Mouse (Mus musculus): ENCODE measurements around the gene Trim9. TPM values are rescaled to one million over a fixed set of nuclear protein-coding genes. Genes with fewer than 3 reads are reported as not detected.
A peak's percentile ranks its signal among the peaks of the same experiment; 100 is the strongest.

The Trim9 gene
- polyA plus RNA-seq, 1 experiment from 2014 or later, result 0.33 TPM

DNA sequence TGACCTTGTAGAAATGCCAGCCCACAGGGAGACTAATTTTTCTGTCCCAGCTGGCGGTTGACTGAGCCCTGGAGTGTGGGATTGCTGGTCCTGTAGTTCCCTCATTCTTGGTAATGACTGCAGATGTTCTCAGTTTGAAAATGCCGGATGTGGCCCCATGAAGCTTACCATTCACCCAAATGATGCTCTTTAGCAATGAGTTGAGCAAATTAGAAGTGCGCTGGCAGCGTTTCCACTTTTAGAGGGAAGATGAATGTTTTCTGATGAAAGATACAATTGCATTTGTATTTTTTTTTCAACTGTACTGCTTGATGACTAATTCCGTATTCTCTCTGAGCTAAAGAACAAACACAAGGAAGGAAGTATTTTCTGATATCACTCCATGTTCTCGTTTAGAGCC is 2.4 kb upstream of the Trim9 start:
- Histone ChIP-seq H3K27me3 (ENCODE audit: insufficient read depth, poor library complexity, severe bottlenecking) (peaks cover 24% of the 10 kb centered on the region), H3K4me1 (peaks cover 26% of the 10 kb centered on the region), H3K36me3 (no peaks in the 10 kb centered on the region), H3K27ac (no peak overlapping the region), H3K4me3 (no peak overlapping the region), H3K9me3 (no peaks in the 10 kb centered on the region)
- WGBS, result 70% methylated on average over 6 of the region's 6 CpGs
- DNase-seq (ENCODE audit: low spot score), result no peak

DNA sequence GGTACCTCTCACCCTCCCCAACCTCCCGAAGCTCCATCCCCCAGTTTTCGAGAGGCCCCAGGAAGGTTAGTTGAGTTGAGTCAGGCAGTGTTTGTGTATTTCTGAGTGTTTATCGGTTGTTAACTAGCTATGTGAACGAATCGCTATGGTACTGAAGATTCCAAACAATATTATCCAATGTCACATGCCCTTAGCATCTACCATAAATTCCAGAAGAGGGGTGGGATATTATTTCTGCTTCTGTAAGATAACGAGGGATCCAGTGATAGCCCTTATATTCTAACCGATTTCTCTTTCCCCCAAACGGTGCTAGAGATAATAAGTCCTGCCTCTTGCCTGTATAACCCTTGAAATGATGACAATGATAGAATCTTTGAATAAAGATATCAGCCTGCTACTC is 612 bp upstream of the Trim9 start:
- 16% methylated on average over 8 of the region's 8 CpGs for WGBS
- H3K27me3 ChIP-seq (ENCODE audit: insufficient read depth, poor library complexity, severe bottlenecking), result peaks cover 31% of the 10 kb centered on the region
- H3K36me3 ChIP-seq, result no peaks in the 10 kb centered on the region
- peak overlapping the region; percentile 84; the same call in 1 of the 2 replicates for H3K27ac ChIP-seq
- H3K4me1 ChIP-seq, result peaks cover 26% of the 10 kb centered on the region
- DNase-seq (ENCODE audit: low spot score), result no peak
- H3K4me3 ChIP-seq, result peak overlapping the region; percentile 69
- H3K9me3 ChIP-seq, result no peaks in the 10 kb centered on the region

DNA sequence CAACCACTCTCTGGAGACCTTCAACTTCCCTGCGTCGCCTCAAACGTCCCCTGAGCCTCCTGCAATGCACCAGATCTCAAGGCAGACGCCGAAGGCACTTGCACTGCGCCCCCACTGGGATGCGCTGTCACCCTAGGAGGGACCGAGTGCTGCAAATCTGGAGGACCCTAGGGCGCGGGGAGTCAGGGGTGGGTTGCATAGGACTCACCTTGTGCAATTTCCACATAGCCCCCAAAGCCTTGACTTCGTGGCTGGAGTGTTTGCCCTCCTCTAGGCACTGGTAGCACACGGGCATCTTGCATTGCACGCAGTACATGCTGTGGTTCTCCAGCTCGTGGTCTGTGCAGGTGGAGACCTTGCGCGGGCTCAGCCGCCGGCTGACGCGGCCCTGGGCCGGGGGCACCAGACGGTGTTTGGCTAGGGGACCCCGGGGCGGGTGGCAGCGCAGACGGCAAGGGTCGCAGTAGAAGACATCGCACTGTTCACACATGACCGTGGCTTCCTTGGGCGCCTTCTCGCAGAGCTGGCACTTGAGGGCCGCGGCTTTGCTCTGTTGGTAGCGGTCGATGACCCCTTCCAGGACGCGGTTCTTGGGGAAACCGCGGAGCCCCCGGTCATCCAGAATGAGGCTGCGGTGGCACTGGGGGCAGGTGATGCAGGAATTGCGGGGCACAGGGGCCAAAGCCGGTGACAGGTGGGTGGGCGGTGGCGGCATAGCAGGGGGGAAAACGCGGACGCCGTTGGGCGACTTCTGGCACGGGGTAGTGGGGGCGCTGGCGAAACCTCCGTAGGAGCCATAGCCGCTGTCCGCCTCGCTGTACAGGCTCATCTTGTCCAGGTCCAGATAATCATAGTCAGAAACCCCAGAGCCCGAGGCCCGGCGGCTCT is 1.0 kb downstream of the Trim9 start:
- Histone ChIP-seq H3K27ac (no peak overlapping the region), H3K36me3 (no peaks in the 10 kb centered on the region), H3K4me3 (peak overlapping the region; percentile 69), H3K4me1 (peaks cover 26% of the 10 kb centered on the region), H3K27me3 (ENCODE audit: insufficient read depth, poor library complexity, severe bottlenecking) (peaks cover 31% of the 10 kb centered on the region), H3K9me3 (no peaks in the 10 kb centered on the region)
- peak; percentile 77 for DNase-seq (ENCODE audit: low spot score)
- 2% methylated on average over 60 of the region's 60 CpGs for WGBS

DNA sequence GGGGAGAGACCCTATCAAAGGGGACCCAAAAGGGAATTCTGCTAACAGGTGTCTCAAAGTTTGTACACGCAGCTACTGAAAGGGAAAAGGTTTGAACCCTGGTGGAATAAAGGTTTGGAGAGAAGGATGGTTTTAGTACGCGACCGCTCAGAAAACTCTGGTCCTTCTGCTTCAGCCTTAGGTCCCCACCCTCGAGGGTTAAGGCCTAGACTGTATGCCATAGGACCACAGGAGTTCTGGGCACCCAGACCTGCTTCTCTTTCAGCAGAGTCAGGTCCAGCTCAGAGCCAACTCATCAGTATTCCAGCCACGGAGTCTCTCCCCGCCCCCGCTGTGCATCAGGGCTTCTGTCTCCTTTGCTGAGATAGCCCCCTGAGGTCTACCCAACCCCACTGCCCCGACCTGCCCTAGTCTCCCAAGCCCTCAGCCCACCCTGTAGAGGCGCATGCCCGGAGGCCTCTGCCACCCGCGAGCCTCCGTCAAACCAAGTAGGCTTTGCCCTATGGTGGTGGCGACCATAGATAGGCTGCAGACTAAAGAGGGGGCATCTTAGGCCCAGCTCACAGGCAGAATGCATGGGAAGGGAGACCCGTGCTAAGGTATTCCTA is 1.8 kb downstream of the Trim9 start:
- no peaks in the 10 kb centered on the region for H3K9me3 ChIP-seq
- DNase-seq (ENCODE audit: low spot score), result no peak
- H3K36me3 ChIP-seq, result no peaks in the 10 kb centered on the region
- peak overlapping the region; percentile 69 for H3K4me3 ChIP-seq
- H3K4me1 ChIP-seq, result peaks cover 26% of the 10 kb centered on the region
- peaks cover 31% of the 10 kb centered on the region for H3K27me3 ChIP-seq (ENCODE audit: insufficient read depth, poor library complexity, severe bottlenecking)
- no peak overlapping the region for H3K27ac ChIP-seq
- 31% methylated on average over 16 of the region's 16 CpGs for WGBS

DNA sequence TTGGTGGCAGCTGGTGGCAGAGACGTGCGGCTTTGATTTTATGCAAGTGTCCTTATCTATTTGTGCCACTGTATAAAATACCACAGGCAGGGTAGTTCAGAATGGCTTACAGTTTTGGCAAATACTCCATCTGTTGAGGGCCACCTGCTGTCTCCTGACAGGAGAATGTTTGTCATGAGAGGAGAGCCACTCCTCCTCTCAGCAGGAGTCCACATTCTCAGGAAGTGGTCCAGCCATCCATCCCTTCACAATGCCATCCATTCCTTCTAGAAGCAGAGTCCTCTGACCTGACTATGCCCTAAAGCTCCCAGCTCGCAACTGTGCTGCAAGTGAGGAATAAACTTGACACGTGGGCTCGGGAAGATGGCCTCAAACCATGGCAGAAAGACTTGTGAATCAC is 12.2 kb downstream of the Trim9 start:
- Histone ChIP-seq H3K4me3 (no peak overlapping the region), H3K27ac (no peak overlapping the region), H3K36me3 (no peaks in the 10 kb centered on the region), H3K4me1 (no peaks in the 10 kb centered on the region), H3K9me3 (no peaks in the 10 kb centered on the region), H3K27me3 (ENCODE audit: insufficient read depth, poor library complexity, severe bottlenecking) (no peaks in the 10 kb centered on the region)
- 57% methylated on average over 5 of the region's 5 CpGs for WGBS
- DNase-seq (ENCODE audit: low spot score), result no peak

DNA sequence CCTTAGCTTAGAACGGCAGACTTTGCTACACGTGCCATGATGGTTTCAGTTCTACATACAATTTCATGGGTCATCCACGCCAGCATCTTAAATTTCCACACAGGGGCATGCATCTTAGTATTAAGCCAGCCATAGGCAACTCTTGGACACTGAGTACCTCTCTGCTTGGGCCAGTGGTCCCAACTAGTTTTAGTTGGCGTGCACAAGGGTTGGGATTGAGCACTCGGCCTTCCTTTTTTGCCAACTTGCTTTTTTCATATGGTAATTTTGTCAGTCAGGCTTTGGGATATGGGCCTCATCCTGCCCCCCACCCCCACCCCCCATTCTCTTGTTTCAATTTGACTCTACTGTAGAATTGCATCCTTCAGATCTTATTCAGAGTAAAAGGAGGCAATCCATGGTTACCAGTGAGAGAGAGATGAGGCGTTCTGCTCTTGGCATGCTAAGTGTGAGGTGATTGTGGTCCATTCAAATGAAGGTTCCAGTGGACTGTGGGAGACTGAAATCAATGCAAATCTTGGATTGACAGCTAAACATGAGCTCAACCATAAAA is 14.1 kb downstream of the Trim9 start:
- WGBS, result 89% methylated on average over 6 of the region's 6 CpGs
- Histone ChIP-seq H3K4me3 (no peak overlapping the region), H3K4me1 (no peaks in the 10 kb centered on the region), H3K36me3 (no peaks in the 10 kb centered on the region), H3K27ac (no peak overlapping the region), H3K27me3 (ENCODE audit: insufficient read depth, poor library complexity, severe bottlenecking) (no peaks in the 10 kb centered on the region), H3K9me3 (no peaks in the 10 kb centered on the region)
- no peak for DNase-seq (ENCODE audit: low spot score)

DNA sequence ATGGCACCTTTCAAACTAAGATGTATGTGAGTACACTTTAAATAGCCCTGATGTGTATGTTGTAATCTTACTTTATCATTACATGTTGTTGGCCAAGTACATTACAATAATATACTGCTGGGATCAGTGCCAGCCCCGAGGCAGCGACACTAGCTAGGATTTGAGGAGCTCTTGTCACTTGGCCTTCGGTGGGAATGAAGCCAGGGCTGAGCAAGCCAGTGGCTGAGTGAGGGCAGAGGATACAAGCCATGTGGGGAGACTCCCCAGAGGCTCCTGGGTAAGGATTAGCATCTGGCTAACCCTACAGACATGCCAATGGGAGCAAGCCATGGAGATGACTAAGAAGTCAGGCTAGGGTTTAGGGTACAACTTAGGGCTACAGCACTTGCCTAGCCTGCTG is 18.4 kb downstream of the Trim9 start:
- Histone ChIP-seq H3K27me3 (ENCODE audit: insufficient read depth, poor library complexity, severe bottlenecking) (no peaks in the 10 kb centered on the region), H3K4me1 (no peaks in the 10 kb centered on the region), H3K36me3 (no peaks in the 10 kb centered on the region), H3K9me3 (no peaks in the 10 kb centered on the region), H3K27ac (no peak overlapping the region), H3K4me3 (no peak overlapping the region)
- WGBS, result 67% methylated on average over 3 of the region's 3 CpGs
- no peak for DNase-seq (ENCODE audit: low spot score)

DNA sequence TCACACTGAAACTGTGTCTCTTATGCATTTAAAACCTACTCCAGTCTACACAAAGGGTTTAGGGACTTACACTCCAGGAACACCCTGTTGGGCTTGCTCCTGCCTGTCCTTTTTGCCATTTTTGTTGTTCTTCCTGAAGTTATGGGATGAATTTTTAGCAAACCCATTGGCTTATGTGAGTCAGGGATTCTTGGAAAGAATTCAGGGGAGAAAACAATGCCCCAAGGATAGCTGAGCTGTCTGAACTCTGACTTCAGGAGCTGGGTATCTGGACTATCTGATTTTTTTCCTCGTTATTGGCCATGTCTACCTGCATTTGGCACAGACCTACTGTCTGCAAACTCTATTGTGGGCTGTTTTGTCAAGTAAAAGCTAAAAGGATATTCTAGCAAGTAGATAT is 20.5 kb downstream of the Trim9 start:
- H3K4me3 ChIP-seq, result no peak overlapping the region
- no peak for DNase-seq (ENCODE audit: low spot score)
- no peak overlapping the region for H3K27ac ChIP-seq
- WGBS, result 72% methylated on average over 1 of the region's 1 CpGs
- no peaks in the 10 kb centered on the region for H3K27me3 ChIP-seq (ENCODE audit: insufficient read depth, poor library complexity, severe bottlenecking)
- H3K36me3 ChIP-seq, result no peaks in the 10 kb centered on the region
- H3K4me1 ChIP-seq, result no peaks in the 10 kb centered on the region
- H3K9me3 ChIP-seq, result no peaks in the 10 kb centered on the region

DNA sequence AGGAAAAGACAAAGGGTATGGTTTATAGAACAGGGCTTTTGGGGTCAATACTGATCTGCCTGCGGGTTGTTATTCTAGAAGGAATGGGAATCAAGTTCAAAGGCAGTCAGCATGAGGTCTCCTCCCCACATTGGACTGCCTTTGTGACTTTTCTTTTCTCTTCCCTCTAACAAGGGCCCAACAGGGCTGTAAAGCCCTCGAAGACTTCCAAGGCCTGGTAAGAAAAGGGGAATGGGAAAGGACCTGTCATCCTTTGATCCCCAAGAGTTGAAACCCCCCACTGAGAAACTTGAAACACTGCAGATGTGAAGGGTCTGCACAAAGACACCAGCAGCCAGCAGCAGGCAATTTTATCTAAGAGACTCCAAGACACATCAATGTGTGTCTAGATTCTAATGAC is 21.0 kb downstream of the Trim9 start:
- no peak overlapping the region for H3K4me3 ChIP-seq
- H3K36me3 ChIP-seq, result no peaks in the 10 kb centered on the region

DNA sequence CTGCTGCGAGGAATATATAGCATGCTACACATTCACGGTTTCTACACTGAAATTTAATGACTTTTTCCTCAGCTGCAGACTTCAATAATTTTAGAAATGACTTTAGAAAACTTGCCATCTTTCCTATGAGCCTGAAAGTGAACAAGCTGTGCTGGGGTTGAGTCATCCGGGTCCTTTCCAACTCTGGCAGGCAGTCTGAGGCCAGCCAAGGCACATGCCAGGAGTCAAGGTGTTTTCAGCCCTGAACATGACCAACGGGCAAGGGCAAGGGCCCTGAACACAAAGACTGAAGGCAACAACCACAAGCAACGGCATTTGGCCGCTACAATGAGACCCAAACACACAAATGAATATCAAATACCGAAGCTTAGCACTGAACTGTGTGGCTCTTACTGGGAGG is 21.6 kb downstream of the Trim9 start:
- H3K27ac ChIP-seq, result no peak overlapping the region
- H3K36me3 ChIP-seq, result no peaks in the 10 kb centered on the region
- H3K9me3 ChIP-seq, result no peaks in the 10 kb centered on the region
- H3K4me3 ChIP-seq, result no peak overlapping the region
- no peaks in the 10 kb centered on the region for H3K27me3 ChIP-seq (ENCODE audit: insufficient read depth, poor library complexity, severe bottlenecking)
- WGBS, result 79% methylated on average over 7 of the region's 7 CpGs
- H3K4me1 ChIP-seq, result no peaks in the 10 kb centered on the region
- no peak for DNase-seq (ENCODE audit: low spot score)

More for the DNA sequence above, 21.0 kb downstream of the Trim9 start:
- 43% methylated on average over 2 of the region's 2 CpGs for WGBS
- H3K9me3 ChIP-seq, result no peaks in the 10 kb centered on the region
- no peak for DNase-seq (ENCODE audit: low spot score)
- no peaks in the 10 kb centered on the region for H3K27me3 ChIP-seq (ENCODE audit: insufficient read depth, poor library complexity, severe bottlenecking)
- H3K4me1 ChIP-seq, result no peaks in the 10 kb centered on the region
- H3K27ac ChIP-seq, result no peak overlapping the region

DNA sequence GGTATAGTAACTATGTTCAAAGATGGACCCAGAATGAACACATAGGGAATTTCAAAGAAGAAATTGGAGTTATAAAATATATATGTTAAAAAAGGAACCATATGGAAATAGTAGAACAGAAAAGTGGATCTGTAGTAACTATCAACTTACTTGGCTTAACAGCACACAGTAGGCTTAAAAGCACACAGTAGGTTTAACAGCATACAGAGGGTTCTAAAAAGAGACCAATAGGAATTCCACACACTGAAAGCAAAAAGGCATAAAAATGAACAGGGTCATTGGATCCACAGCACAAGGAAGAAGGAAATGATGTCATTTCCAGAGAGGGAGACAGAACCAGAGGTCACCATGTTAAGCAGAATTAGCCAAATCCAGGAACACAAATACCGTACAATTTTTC is 24.6 kb downstream of the Trim9 start:
- no peaks in the 10 kb centered on the region for H3K27me3 ChIP-seq (ENCODE audit: insufficient read depth, poor library complexity, severe bottlenecking)

DNA sequence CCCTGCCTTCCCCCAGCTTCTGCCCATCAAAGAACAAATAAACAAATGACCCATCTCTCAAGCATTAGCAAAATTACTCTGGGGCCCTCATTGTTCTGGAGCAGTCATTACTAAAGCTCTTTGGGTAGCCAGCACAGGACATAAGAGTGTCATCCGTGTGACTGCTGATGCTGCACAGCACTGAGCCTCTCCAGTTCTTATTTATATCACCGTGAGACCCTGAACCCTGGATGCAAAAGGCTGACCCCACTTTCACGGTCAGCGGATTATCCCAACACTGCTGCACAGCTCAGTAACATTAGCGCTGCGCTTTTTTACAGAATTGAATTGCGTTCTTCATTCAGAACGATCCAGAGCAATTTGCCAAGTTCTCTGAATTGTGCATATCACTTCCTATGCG is 31.3 kb downstream of the Trim9 start:
- DNase-seq (ENCODE audit: low spot score), result no peak
- no peaks in the 10 kb centered on the region for H3K9me3 ChIP-seq
- WGBS, result 80% methylated on average over 9 of the region's 9 CpGs

More for the DNA sequence above, 24.6 kb downstream of the Trim9 start:
- Histone ChIP-seq H3K4me3 (no peak overlapping the region), H3K9me3 (no peaks in the 10 kb centered on the region), H3K36me3 (no peaks in the 10 kb centered on the region), H3K4me1 (no peaks in the 10 kb centered on the region), H3K27ac (no peak overlapping the region)
- DNase-seq (ENCODE audit: low spot score), result no peak
- 81% methylated on average over 1 of the region's 1 CpGs for WGBS

DNA sequence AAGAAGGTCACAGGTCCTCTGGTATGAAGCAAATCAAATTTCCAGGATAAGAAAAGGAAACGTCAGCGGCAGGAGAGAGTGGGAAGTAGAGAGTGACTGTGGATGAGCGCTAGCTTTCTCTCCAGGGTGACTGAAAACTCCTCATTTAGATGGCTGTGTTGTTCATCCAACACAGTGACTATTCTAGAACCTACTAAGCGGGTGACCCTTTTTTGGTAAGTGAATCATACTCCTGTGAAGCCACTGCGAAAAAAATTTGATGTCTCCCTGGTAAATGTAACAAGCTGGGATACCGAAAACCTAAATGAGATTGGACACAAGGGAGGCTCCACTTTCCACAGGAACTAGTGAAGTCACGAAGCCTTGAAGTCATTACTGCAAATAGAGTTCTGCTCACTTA is 39.5 kb downstream of the Trim9 start:
- no peak for DNase-seq (ENCODE audit: low spot score)
- Histone ChIP-seq H3K27me3 (ENCODE audit: insufficient read depth, poor library complexity, severe bottlenecking) (no peaks in the 10 kb centered on the region), H3K4me3 (no peak overlapping the region), H3K9me3 (no peaks in the 10 kb centered on the region), H3K36me3 (no peaks in the 10 kb centered on the region), H3K27ac (no peak overlapping the region), H3K4me1 (no peaks in the 10 kb centered on the region)
- WGBS, result 84% methylated on average over 7 of the region's 7 CpGs

More for the DNA sequence above, 31.3 kb downstream of the Trim9 start:
- no peak overlapping the region for H3K4me3 ChIP-seq
- H3K27ac ChIP-seq, result no peak overlapping the region
- no peaks in the 10 kb centered on the region for H3K4me1 ChIP-seq
- H3K36me3 ChIP-seq, result no peaks in the 10 kb centered on the region
- no peaks in the 10 kb centered on the region for H3K27me3 ChIP-seq (ENCODE audit: insufficient read depth, poor library complexity, severe bottlenecking)
